Comparison of ENCODE assay signal across 19 mouse cellular contexts in genomic region chr14:13357101-13357667, GRCm38 (mm10).
A peak's percentile ranks its signal among the peaks of the same experiment; 100 is the strongest.
DNase-seq lines count a peak whose midpoint lies in the region; ATAC-seq and TF ChIP-seq lines count a peak whose summit lies in the region.
"Had no signal": no experiment of that assay in that cellular context is flagged by ENCODE, and none has a peak within 500 bp of the region (broad histone marks: within the 10 kb centered on the region; RNA-seq: fewer than 3 reads in every experiment).

No protein-coding gene starts in this region.

- peak; percentile 7 for DNase-seq in adrenal gland, postnatal 14 days
- no peak for DNase-seq in adrenal gland, adult 18-20 months (ENCODE audit: low spot score in 2 of 2)
- DNase-seq in forebrain, postnatal 0 days, result no peak
- DNase-seq in neural tube, embryonic 10.5 days (ENCODE audit: extremely low spot score, low spot score), result no peak
- peak; percentile 39 for DNase-seq in retina, embryonic 14.5 days (ENCODE audit: low spot score)
- no peak for DNase-seq in ovary, postnatal 10 days (ENCODE audit: low spot score)
- DNase-seq: embryo, embryonic 11 days; gastrocnemius, postnatal 36 days; kidney, adult 18-20 months; kidney, postnatal 25 days; liver; lung, adult 18-20 months; lung, postnatal 36 days; thymus, postnatal 25 days had no signal

- 41% methylated on average over 5 of the region's 5 CpGs for WGBS in forebrain, embryonic 15.5 days
- 46% methylated on average over 5 of the region's 5 CpGs for WGBS in forebrain, postnatal 0 days
- 59% methylated on average over 5 of the region's 5 CpGs for WGBS in neural tube, embryonic 13.5 days

- no peak for TF ChIP-seq CTCF in forebrain, postnatal 0 days (IDR thresholded peaks at IDR 0.05; ENCODE audit: low read depth)

- ATAC-seq in forebrain, embryonic 15.5 days (replicated peaks), result 0 out of 2 replicates have a peak, but pooled peaks have one; percentile 28
- no peak for ATAC-seq in forebrain, postnatal 0 days
- ATAC-seq in neural tube, embryonic 13.5 days (ENCODE audit: low read depth), result peak; percentile 51
- ATAC-seq: CD4-positive, CD25-positive, alpha-beta regulatory T cell, adult 4 months had no signal

- no peaks in the 10 kb centered on the region for H3K27me3 ChIP-seq in forebrain, embryonic 15.5 days
- no peaks in the 10 kb centered on the region for H3K27me3 ChIP-seq in forebrain, postnatal 0 days (ENCODE audit: insufficient read depth, low read length)
- H3K27me3 ChIP-seq in neural tube, embryonic 13.5 days, result no peaks in the 10 kb centered on the region
- H3K27me3 ChIP-seq: embryonic facial prominence, embryonic 15.5 days had no signal

- no peak overlapping the region for H3K9ac ChIP-seq in forebrain, embryonic 15.5 days (replicated peaks)
- no peak overlapping the region for H3K9ac ChIP-seq in forebrain, postnatal 0 days
- no peak overlapping the region for H3K9ac ChIP-seq in neural tube, embryonic 13.5 days
- H3K9ac ChIP-seq: embryonic facial prominence, embryonic 15.5 days had no signal

- no peaks in the 10 kb centered on the region for H3K4me1 ChIP-seq in forebrain, embryonic 15.5 days
- H3K4me1 ChIP-seq in forebrain, postnatal 0 days (ENCODE audit: insufficient read depth), result no peaks in the 10 kb centered on the region
- H3K4me1 ChIP-seq in neural tube, embryonic 13.5 days (replicated peaks), result peaks cover 6% of the 10 kb centered on the region
- H3K4me1 ChIP-seq: embryonic facial prominence, embryonic 15.5 days had no signal

- no peak overlapping the region for H3K27ac ChIP-seq in forebrain, embryonic 15.5 days (replicated peaks)
- H3K27ac ChIP-seq in forebrain, postnatal 0 days (ENCODE audit: low read depth, low read length), result no peak overlapping the region
- H3K27ac ChIP-seq in neural tube, embryonic 13.5 days (replicated peaks), result no peak overlapping the region
- H3K27ac ChIP-seq: embryonic facial prominence, embryonic 15.5 days had no signal

- no peaks in the 10 kb centered on the region for H3K36me3 ChIP-seq in forebrain, embryonic 15.5 days
- no peaks in the 10 kb centered on the region for H3K36me3 ChIP-seq in forebrain, postnatal 0 days (ENCODE audit: insufficient read depth)
- H3K36me3 ChIP-seq in neural tube, embryonic 13.5 days, result no peaks in the 10 kb centered on the region
- H3K36me3 ChIP-seq: embryonic facial prominence, embryonic 15.5 days; G1E had no signal

- no peaks in the 10 kb centered on the region for H3K9me3 ChIP-seq in forebrain, embryonic 15.5 days
- H3K9me3 ChIP-seq in forebrain, postnatal 0 days (ENCODE audit: low read length), result no peaks in the 10 kb centered on the region
- no peaks in the 10 kb centered on the region for H3K9me3 ChIP-seq in neural tube, embryonic 13.5 days
- H3K9me3 ChIP-seq: embryonic facial prominence, embryonic 15.5 days; G1E had no signal

- H3K4me3 ChIP-seq in forebrain, embryonic 15.5 days, result no peak overlapping the region
- H3K4me3 ChIP-seq in forebrain, postnatal 0 days (ENCODE audit: low read depth, low read length), result no peak overlapping the region
- no peak overlapping the region for H3K4me3 ChIP-seq in neural tube, embryonic 13.5 days
- H3K4me3 ChIP-seq: embryonic facial prominence, embryonic 15.5 days had no signal

- no peak overlapping the region for H3K4me2 ChIP-seq in forebrain, embryonic 15.5 days (replicated peaks)
- no peak overlapping the region for H3K4me2 ChIP-seq in forebrain, postnatal 0 days (ENCODE audit: low read depth)
- no peak overlapping the region for H3K4me2 ChIP-seq in neural tube, embryonic 13.5 days
- H3K4me2 ChIP-seq: embryonic facial prominence, embryonic 15.5 days had no signal

Comparison
In these comparisons a context has a peak if more than half of its experiments do, and no peak if none do; other contexts are left out.
1. DNase-seq: peak in adrenal gland, postnatal 14 days (single experiment) and retina, embryonic 14.5 days (single experiment); none in adrenal gland, adult 18-20 months (0 of 2), forebrain, postnatal 0 days (single experiment), neural tube, embryonic 10.5 days (single experiment) and ovary, postnatal 10 days (single experiment).